Mouse (Mus musculus) mouse embryonic stem cell (cell line): ENCODE data around the gene Nutf2.

Experiments used
- in situ Hi-C, 2 experiments: fragments of 300-500 bp; cut with MboI; formaldehyde crosslinking; loops; 1 replicate in 1 of 2; 3 replicates in 1 of 2; pipeline ENCODE4 v1.14.3; 2019 to 2020; ENCODE audit warnings: low sequenced_read_pairs in 2 of 2, low pct_unique_long_range_greater_than_20kb in 1 of 2, mixed read lengths in 1 of 2; ENCODE audit not compliant: unreplicated experiment in 1 of 2

Nutf2 gene

GRCm38 (mm10) chr8:105900180-105900940 is 40.0 kb downstream of the Nutf2 start, which contains the start of gene Pskh1:
Gene Pskh1, plus strand, starts transcription at chr8:105900441.
- in situ Hi-C loops, result no loop called here

- in situ Hi-C loops, result no loop called here
Observed at GRCm38 (mm10) chr8:105900941-105901616, 40.7 kb downstream of the Nutf2 start.

- in situ Hi-C loops, result no loop called here
Observed at GRCm38 (mm10) chr8:105919390-105919789, 59.0 kb downstream of the Nutf2 start.

- in situ Hi-C loops, result loop anchor here in 1 of 2 experiments (10.0 kb wide), 1 partner anchor 210 kb away; no protein-coding TSS in a partner anchor
Observed at GRCm38 (mm10) chr8:105925123-105925522, 64.7 kb downstream of the Nutf2 start.
